Mouse (Mus musculus): ENCODE measurements around the gene Clock. TPM values are rescaled to one million over a fixed set of nuclear protein-coding genes. Genes with fewer than 3 reads are reported as not detected.

Gene Clock
- polyA plus RNA-seq (2014; fragmentation: Nextera tagmentation; extraction: Ambion mirVana): 16.5 and 19.2 TPM in 2 replicates

DNA sequence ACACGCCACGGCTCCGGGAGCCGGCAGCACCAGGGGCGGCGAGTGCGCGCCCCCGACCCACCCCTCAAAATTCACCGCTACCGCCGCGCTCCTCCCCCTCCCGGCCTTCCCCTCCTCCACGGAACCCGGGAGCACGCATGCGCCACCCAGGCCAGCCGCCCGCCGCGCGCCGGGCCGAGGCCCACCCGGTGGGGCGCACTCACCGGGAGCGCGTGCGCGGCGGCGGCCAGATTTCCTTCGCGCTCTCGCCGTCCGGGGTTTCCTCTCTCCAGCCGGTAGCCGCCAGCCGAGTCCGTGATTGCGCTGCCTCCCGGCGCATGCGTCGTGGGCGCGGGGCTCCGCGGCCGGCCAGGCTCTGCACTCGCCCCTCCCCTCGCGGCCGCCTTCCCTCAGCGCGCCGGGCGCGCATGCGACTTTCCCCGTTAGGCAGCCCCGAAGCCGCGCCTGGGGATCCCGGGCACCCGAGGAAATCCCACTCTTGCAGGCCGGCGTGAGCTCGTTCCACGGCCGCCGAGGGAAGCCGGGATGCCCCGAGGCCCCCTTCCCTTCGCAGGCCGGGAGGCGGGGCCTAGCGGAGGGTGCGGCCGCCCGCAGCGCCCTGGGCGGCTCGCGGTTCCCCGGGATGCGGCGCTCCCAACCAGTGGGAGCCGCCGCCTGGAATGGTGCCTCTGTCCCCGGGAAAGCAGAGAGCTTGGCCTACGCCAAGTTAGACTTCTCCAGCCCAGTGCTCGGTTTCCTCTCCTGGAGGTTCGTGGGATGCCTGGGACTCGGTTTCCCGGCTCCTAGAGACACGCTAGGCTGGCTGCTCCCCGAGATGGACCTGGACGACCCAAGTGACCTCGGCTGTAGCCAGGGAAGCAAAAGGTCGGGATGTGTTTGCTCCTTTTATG is at the start of gene Clock:
Gene Clock, minus strand, starts transcription at position 341 of the 890 bp plus-strand sequence.
- Histone ChIP-seq H3K36me3 (replicated peaks; ENCODE audit: control insufficient read depth, insufficient read depth) (no peaks in the 10 kb centered on the region), H3K9me3 (ENCODE audit: control insufficient read depth, low read length) (no peaks in the 10 kb centered on the region), H3K9ac (peak within 1 kb of the TSS; percentile 94), H3K4me3 (replicated peaks; ENCODE audit: low read length) (peak within 1 kb of the TSS; percentile 99), H3K4me2 (replicated peaks) (peak within 1 kb of the TSS; percentile 70), H3K27me3 (ENCODE audit: control insufficient read depth, insufficient read depth, low read length) (no peaks in the 10 kb centered on the region), H3K27ac (peak within 1 kb of the TSS; percentile 95), H3K4me1 (replicated peaks; ENCODE audit: control insufficient read depth, insufficient read depth, low read length) (peaks cover 29% of the 10 kb centered on the region)
- peak; percentile 92 for ATAC-seq (ENCODE audit: low FRiP score)
- peak; percentile 87 for DNase-seq (ENCODE audit: low spot score)
- under 1% methylated on average over 77 of the region's 104 CpGs for WGBS

DNA sequence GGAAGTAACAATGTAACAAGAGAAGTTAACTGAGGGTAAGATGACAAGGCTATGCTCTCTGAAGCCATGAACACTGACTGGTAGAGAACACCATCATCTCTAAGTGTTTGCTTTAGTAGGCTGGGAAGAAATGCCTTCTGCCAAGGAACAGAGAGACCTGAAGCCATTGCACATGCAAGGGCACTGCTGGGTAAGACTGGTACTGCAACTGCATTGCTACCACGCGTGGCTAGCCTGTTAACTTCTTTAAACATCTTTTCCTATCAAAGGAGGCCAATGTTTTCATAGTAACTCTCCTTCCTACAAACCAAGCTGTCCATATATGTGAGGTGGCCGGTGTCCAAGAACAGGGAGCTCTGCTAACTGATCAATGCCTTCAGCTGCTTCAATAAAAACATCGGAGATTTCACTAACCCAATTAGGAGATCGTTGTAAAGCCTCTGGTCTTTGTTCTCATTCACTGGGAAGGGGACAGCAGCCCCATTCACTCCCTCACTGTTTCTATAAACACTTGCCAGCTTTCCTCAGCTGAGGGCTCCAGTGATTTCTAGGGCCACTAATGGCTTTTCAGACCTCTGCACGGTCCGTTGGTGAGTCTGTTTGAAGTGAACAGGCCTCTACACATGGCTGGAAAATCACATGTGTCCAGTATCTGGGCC is 47.5 kb upstream of the Clock start:
- no peaks in the 10 kb centered on the region for H3K9me3 ChIP-seq (ENCODE audit: control insufficient read depth, low read length)
- H3K4me3 ChIP-seq (replicated peaks; ENCODE audit: low read length): no peak overlapping the region
- H3K36me3 ChIP-seq (replicated peaks; ENCODE audit: control insufficient read depth, insufficient read depth): no peaks in the 10 kb centered on the region
- DNase-seq (ENCODE audit: low spot score): no peak
- no peak overlapping the region for H3K9ac ChIP-seq
- 41% methylated on average over 7 of the region's 7 CpGs for WGBS
- ATAC-seq (ENCODE audit: low FRiP score): peak; percentile 55; the same call in 1 of the 2 replicates
- no peak overlapping the region for H3K27ac ChIP-seq
- H3K27me3 ChIP-seq (ENCODE audit: control insufficient read depth, insufficient read depth, low read length): no peaks in the 10 kb centered on the region
- no peaks in the 10 kb centered on the region for H3K4me1 ChIP-seq (replicated peaks; ENCODE audit: control insufficient read depth, insufficient read depth, low read length)
- H3K4me2 ChIP-seq (replicated peaks): no peak overlapping the region

DNA sequence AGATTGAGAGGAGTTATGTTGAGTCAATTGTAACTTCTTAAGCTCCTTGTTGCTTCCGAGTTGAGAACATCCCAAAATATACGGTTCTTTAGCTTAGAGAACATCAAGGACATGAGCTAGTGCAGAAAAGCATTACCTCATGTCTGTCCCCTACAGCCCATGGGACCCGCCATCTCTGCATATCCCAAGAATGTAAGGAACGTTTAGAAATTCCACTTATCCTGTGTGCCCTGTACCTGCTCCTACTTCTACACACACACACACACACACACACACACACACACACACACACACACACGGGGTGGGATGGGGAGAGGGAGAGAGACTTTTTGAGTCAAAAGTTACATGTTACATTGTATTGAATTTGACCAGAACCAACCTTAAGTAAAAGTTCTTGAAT is 46.9 kb upstream of the Clock start:
- Histone ChIP-seq H3K27ac (no peak overlapping the region), H3K36me3 (replicated peaks; ENCODE audit: control insufficient read depth, insufficient read depth) (no peaks in the 10 kb centered on the region), H3K4me2 (replicated peaks) (no peak overlapping the region), H3K4me3 (replicated peaks; ENCODE audit: low read length) (no peak overlapping the region), H3K4me1 (replicated peaks; ENCODE audit: control insufficient read depth, insufficient read depth, low read length) (no peaks in the 10 kb centered on the region), H3K9me3 (ENCODE audit: control insufficient read depth, low read length) (no peaks in the 10 kb centered on the region), H3K9ac (no peak overlapping the region), H3K27me3 (ENCODE audit: control insufficient read depth, insufficient read depth, low read length) (no peaks in the 10 kb centered on the region)
- 79% methylated on average over 5 of the region's 5 CpGs for WGBS
- no peak for DNase-seq (ENCODE audit: low spot score)
- ATAC-seq (ENCODE audit: low FRiP score): no peak

DNA sequence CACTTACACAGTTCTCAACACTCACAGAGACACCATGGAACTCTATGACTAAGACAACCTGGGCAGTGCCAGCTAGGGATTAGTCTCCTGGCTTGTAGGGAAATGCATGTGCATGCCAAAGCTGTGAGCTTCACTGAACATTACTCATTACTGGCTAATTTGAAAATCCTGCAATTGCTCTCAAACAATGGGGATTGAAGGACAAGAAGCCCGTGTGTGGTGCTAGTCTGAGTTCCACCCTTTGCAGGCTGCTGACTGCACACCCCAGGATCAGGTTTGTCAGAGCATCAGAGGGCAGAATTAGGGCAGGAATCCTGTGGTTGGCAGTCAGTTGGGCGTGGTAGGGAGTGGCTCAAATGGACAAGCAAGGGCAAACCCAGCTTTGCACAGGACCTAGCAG is 41.5 kb upstream of the Clock start:
- ATAC-seq (ENCODE audit: low FRiP score) (no peak), DNase-seq (ENCODE audit: low spot score) (no peak)
- Histone ChIP-seq H3K36me3 (replicated peaks; ENCODE audit: control insufficient read depth, insufficient read depth) (no peaks in the 10 kb centered on the region), H3K4me2 (replicated peaks) (no peak overlapping the region), H3K4me1 (replicated peaks; ENCODE audit: control insufficient read depth, insufficient read depth, low read length) (no peaks in the 10 kb centered on the region), H3K27ac (no peak overlapping the region), H3K9me3 (ENCODE audit: control insufficient read depth, low read length) (no peaks in the 10 kb centered on the region), H3K9ac (no peak overlapping the region), H3K27me3 (ENCODE audit: control insufficient read depth, insufficient read depth, low read length) (no peaks in the 10 kb centered on the region), H3K4me3 (replicated peaks; ENCODE audit: low read length) (no peak overlapping the region)
- WGBS: 63% methylated on average over 2 of the region's 2 CpGs

DNA sequence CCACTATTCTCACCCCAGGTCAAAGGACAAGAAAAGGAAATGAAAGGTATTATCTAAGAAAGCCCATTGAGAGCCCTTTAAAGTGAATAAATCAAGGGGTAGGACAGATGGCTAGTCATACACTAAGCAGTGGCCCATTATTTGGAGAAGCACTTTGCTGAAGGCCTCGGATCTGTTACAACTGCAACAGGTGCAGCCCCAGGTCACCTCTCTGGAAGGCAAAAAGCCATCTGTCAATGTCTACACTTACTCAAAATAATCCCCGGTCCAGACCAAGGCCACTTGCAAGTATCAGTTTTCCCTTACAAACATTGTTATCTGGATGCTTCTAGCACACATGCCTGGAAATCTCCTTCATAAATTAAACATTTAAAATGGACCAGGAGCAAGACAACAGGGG is 36.3 kb upstream of the Clock start:
- DNase-seq (ENCODE audit: low spot score) (no peak), ATAC-seq (ENCODE audit: low FRiP score) (no peak)
- Histone ChIP-seq H3K4me3 (replicated peaks; ENCODE audit: low read length) (no peak overlapping the region), H3K27me3 (ENCODE audit: control insufficient read depth, insufficient read depth, low read length) (no peaks in the 10 kb centered on the region), H3K27ac (no peak overlapping the region), H3K9me3 (ENCODE audit: control insufficient read depth, low read length) (no peaks in the 10 kb centered on the region), H3K36me3 (replicated peaks; ENCODE audit: control insufficient read depth, insufficient read depth) (no peaks in the 10 kb centered on the region), H3K4me1 (replicated peaks; ENCODE audit: control insufficient read depth, insufficient read depth, low read length) (no peaks in the 10 kb centered on the region), H3K4me2 (replicated peaks) (no peak overlapping the region), H3K9ac (no peak overlapping the region)
- WGBS: 77% methylated on average over 2 of the region's 2 CpGs

DNA sequence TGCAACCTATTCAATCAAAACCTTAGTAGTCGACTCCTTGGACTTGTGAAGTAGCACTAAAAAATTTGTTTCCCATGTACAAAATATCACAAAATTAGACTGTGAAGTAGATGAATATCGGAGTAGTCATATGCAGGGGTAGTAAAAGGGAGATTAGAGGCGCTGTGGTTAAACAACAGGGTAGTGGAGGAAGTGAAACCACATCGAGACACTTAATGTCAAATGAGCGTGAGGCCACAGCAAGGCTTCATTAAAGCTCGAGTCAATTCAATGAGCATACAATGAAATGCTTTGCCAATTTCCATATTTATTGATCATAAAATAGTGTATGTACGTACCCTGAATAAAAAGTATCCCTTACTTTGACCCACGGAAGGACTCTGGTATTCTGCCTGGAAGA is 32.5 kb upstream of the Clock start:
- Histone ChIP-seq H3K27ac (no peak overlapping the region), H3K4me2 (replicated peaks) (no peak overlapping the region), H3K36me3 (replicated peaks; ENCODE audit: control insufficient read depth, insufficient read depth) (no peaks in the 10 kb centered on the region), H3K4me3 (replicated peaks; ENCODE audit: low read length) (no peak overlapping the region), H3K9ac (no peak overlapping the region), H3K4me1 (replicated peaks; ENCODE audit: control insufficient read depth, insufficient read depth, low read length) (no peaks in the 10 kb centered on the region), H3K9me3 (ENCODE audit: control insufficient read depth, low read length) (no peaks in the 10 kb centered on the region), H3K27me3 (ENCODE audit: control insufficient read depth, insufficient read depth, low read length) (no peaks in the 10 kb centered on the region)
- WGBS: 84% methylated on average over 8 of the region's 8 CpGs
- DNase-seq (ENCODE audit: low spot score): no peak
- no peak for ATAC-seq (ENCODE audit: low FRiP score)

DNA sequence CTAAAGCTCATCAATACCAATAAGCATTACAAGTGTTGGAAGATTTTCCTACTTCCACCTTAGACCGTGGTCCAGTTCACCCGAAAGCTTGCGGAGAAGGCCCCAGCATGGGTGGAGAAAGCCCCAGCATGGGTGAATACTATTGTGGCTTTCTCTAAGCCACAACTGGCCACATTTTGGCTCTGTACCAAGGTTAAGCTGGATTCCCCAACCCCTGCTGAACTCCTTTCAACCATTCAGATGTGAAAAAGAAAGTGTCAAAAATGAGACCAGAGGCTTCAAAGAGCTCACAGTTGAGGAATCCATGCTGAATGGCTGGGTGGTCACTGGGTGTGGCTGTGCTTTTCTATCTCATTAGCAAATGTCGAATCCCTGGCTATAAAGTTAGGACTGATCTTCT is 29.2 kb upstream of the Clock start:
- DNase-seq (ENCODE audit: low spot score) (no peak), ATAC-seq (ENCODE audit: low FRiP score) (no peak)
- Histone ChIP-seq H3K4me1 (replicated peaks; ENCODE audit: control insufficient read depth, insufficient read depth, low read length) (no peaks in the 10 kb centered on the region), H3K9me3 (ENCODE audit: control insufficient read depth, low read length) (no peaks in the 10 kb centered on the region), H3K27me3 (ENCODE audit: control insufficient read depth, insufficient read depth, low read length) (no peaks in the 10 kb centered on the region), H3K4me2 (replicated peaks) (no peak overlapping the region), H3K9ac (no peak overlapping the region), H3K36me3 (replicated peaks; ENCODE audit: control insufficient read depth, insufficient read depth) (no peaks in the 10 kb centered on the region), H3K4me3 (replicated peaks; ENCODE audit: low read length) (no peak overlapping the region), H3K27ac (no peak overlapping the region)
- WGBS: 67% methylated on average over 4 of the region's 4 CpGs

DNA sequence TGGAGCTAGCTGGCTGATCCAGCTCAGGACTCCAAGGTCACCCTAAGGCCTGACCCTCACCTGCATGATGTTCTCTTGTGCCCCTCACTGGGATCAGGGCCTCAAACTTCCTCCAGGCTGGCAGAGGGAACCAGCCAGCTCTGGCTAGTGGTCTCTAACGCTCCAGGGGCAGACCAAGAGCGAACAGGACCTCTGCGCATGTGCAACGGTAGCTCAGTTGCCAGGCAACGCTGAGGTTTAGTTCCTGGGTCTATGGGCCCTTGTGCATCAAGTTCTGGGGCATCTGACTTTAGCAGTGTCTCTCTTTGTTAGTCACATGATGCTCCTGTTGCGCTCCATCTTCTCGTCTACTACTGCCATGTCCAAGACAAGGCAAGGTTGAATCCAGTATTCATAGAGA is 26.4 kb upstream of the Clock start, which contains the start of gene Pdcl2:
Gene Pdcl2, minus strand, starts transcription at position 204 of the 400 bp plus-strand sequence.
- Histone ChIP-seq H3K36me3 (replicated peaks; ENCODE audit: control insufficient read depth, insufficient read depth) (no peaks in the 10 kb centered on the region), H3K4me2 (replicated peaks) (no peak within 1 kb of the TSS), H3K27ac (no peak within 1 kb of the TSS), H3K9me3 (ENCODE audit: control insufficient read depth, low read length) (no peaks in the 10 kb centered on the region), H3K9ac (no peak within 1 kb of the TSS), H3K27me3 (ENCODE audit: control insufficient read depth, insufficient read depth, low read length) (no peaks in the 10 kb centered on the region), H3K4me3 (replicated peaks; ENCODE audit: low read length) (no peak within 1 kb of the TSS), H3K4me1 (replicated peaks; ENCODE audit: control insufficient read depth, insufficient read depth, low read length) (no peaks in the 10 kb centered on the region)
- DNase-seq (ENCODE audit: low spot score) (no peak), ATAC-seq (ENCODE audit: low FRiP score) (no peak)
- WGBS: 88% methylated on average over 7 of the region's 7 CpGs

DNA sequence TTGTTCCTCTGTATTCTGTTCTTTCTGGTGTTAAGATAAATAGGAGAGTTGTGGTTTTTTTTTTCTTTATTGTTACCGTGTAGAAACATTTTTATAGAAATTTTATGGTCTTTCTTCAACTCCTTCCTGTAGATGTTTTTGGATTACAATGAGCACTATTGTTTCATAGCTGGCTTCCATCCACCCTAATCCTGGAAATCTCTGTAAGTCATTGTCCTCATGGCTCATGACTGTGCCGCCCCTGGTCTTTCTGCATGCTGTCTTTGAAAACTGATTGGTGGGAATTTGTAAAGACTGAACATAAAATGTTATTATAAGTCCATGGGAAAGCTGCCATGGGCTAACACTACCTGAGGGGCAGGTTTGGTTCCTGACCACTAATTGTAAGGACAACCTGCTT is 22.7 kb upstream of the Clock start:
- Histone ChIP-seq H3K9me3 (ENCODE audit: control insufficient read depth, low read length) (no peaks in the 10 kb centered on the region), H3K27me3 (ENCODE audit: control insufficient read depth, insufficient read depth, low read length) (no peaks in the 10 kb centered on the region), H3K4me2 (replicated peaks) (no peak overlapping the region), H3K4me3 (replicated peaks; ENCODE audit: low read length) (no peak overlapping the region), H3K9ac (no peak overlapping the region), H3K36me3 (replicated peaks; ENCODE audit: control insufficient read depth, insufficient read depth) (no peaks in the 10 kb centered on the region), H3K27ac (no peak overlapping the region), H3K4me1 (replicated peaks; ENCODE audit: control insufficient read depth, insufficient read depth, low read length) (no peaks in the 10 kb centered on the region)
- ATAC-seq (ENCODE audit: low FRiP score) (no peak), DNase-seq (ENCODE audit: low spot score) (no peak)
- 61% methylated on average over 2 of the region's 2 CpGs for WGBS

All from hindbrain, embryonic 14.5 days (tissue).